Mouse (Mus musculus): ENCODE data around the gene Anks6. TPM values are rescaled to one million over a fixed set of nuclear protein-coding genes. Genes with fewer than 3 reads are reported as not detected.
"Not testable (repeated sequence)": the region's sequence is repeated elsewhere in the genome, so short reads cannot be mapped to it uniquely, and the experiment has no call there.

Gene Anks6
- polyA plus RNA-seq, 1 experiment from 2014 or later, result 4.8 TPM

DNA sequence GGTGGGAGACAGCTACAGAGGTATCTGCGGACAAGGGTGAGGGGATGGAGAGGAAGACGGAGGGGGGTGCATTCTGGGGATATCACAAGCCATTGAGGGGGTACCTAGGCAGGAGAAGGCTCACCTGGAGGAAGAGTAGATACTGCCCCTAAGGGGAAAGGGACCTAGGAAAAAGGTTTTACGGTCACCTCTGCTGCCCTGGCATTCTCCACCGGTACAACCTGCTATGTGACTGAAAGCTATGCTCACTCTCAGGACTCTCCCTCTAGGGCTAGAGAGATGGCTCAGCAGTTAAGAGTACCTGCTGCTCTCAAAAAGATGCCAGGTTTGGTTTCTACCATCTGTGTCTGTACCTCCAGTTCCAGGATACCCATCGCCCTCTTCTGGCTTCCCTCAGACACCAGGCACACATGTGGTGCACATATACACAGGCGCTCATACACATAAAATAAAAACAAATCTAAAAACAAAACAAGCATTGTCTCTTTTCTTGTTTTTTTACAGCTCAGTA lies 1.6 kb downstream of the Anks6 start:
- H3K27ac ChIP-seq (ENCODE audit: low read depth), result no peak overlapping the region
- 95% methylated on average over 6 of the region's 6 CpGs for WGBS
- H3K4me2 ChIP-seq, result no peak overlapping the region
- ATAC-seq (ENCODE audit: insufficient read depth) (no peak), DNase-seq (no peak)
- no peak for TF ChIP-seq CTCF (IDR thresholded peaks at IDR 0.05; ENCODE audit: low read depth)
- no peaks in the 10 kb centered on the region; the same call in 1 of the 2 replicates for H3K9me3 ChIP-seq (ENCODE audit: low read depth, low read length)
- peaks cover 20% of the 10 kb centered on the region for H3K27me3 ChIP-seq (ENCODE audit: insufficient read depth, low read length)
- no peaks in the 10 kb centered on the region for H3K36me3 ChIP-seq (ENCODE audit: insufficient read depth)
- no peak overlapping the region for H3K9ac ChIP-seq
- no peaks in the 10 kb centered on the region; the same call in 1 of the 2 replicates for H3K4me1 ChIP-seq (ENCODE audit: insufficient read depth)
- H3K4me3 ChIP-seq (ENCODE audit: low read depth, low read length), result no peak overlapping the region

GRCm38 (mm10) chr4:47055170-47055569 lies 2.1 kb downstream of the Anks6 start:
- not testable (repeated sequence) for H3K27ac ChIP-seq (ENCODE audit: low read depth); H3K4me3 ChIP-seq (ENCODE audit: low read depth, low read length); H3K4me2 ChIP-seq; H3K9me3 ChIP-seq (ENCODE audit: low read depth, low read length); ATAC-seq (ENCODE audit: insufficient read depth); H3K4me1 ChIP-seq (ENCODE audit: insufficient read depth); H3K9ac ChIP-seq; H3K36me3 ChIP-seq (ENCODE audit: insufficient read depth); DNase-seq
- 91% methylated on average over 9 of the region's 9 CpGs for WGBS
- peaks cover 20% of the 10 kb centered on the region for H3K27me3 ChIP-seq (ENCODE audit: insufficient read depth, low read length)

GRCm38 (mm10) chr4:47051905-47052304 lies 5.3 kb downstream of the Anks6 start:
- H3K9ac ChIP-seq, result no peak overlapping the region
- H3K36me3 ChIP-seq (ENCODE audit: insufficient read depth), result no peaks in the 10 kb centered on the region
- no peak overlapping the region for H3K27ac ChIP-seq (ENCODE audit: low read depth)
- DNase-seq (no peak), ATAC-seq (ENCODE audit: insufficient read depth) (no peak)
- H3K9me3 ChIP-seq (ENCODE audit: low read depth, low read length), result no peaks in the 10 kb centered on the region; the same call in 1 of the 2 replicates
- no peak overlapping the region for H3K4me2 ChIP-seq
- H3K27me3 ChIP-seq (ENCODE audit: insufficient read depth, low read length), result peaks cover 13% of the 10 kb centered on the region
- H3K4me1 ChIP-seq (ENCODE audit: insufficient read depth), result no peaks in the 10 kb centered on the region; the same call in 1 of the 2 replicates
- WGBS, result 37% methylated on average over 9 of the region's 9 CpGs
- TF ChIP-seq CTCF (IDR thresholded peaks at IDR 0.05; ENCODE audit: low read depth), result no peak
- H3K4me3 ChIP-seq (ENCODE audit: low read depth, low read length), result no peak overlapping the region

DNA sequence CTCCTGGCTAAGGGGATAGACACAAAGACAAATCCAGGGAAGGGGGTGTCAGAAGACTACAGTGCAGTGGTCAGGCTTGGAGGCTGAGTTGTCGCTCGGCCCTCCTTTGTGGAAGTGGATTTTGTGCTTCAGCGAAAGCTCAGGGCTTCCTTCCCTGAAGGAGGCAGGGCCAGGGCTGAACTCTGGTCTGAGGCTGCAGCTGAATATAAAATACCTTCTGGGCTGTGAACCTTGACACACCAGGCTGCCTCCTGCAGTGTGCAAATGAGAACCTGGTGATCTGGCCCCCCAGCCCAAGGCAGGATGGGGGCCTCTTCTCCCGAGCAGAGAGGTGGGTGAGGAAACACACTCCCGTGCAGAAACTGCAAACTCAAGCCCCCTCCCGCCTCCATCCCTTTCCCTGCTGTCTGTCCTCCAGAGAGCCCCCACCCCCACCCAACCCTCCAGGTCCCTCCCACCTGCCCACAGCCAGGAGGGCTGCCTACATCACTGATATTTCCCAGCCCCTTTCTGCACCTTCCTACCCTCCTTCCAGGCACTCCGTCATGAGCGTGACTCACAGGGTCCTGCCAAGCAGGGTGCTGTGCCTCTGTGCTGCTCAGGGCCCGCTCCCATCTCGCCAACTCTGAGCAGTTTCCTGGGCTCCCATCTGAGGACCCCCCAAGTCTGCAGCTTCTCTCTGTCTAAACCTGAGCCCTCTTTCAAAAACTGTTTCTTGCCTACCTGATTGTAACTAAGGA lies 6.4 kb downstream of the Anks6 start:
- Histone ChIP-seq H3K9me3 (ENCODE audit: low read depth, low read length) (no peaks in the 10 kb centered on the region), H3K4me3 (ENCODE audit: low read depth, low read length) (no peak overlapping the region), H3K27me3 (ENCODE audit: insufficient read depth, low read length) (peaks cover 9% of the 10 kb centered on the region; the same call in 1 of the 2 replicates), H3K4me1 (ENCODE audit: insufficient read depth) (no peaks in the 10 kb centered on the region), H3K36me3 (ENCODE audit: insufficient read depth) (no peaks in the 10 kb centered on the region), H3K27ac (ENCODE audit: low read depth) (no peak overlapping the region), H3K4me2 (no peak overlapping the region), H3K9ac (no peak overlapping the region)
- WGBS, result 20% methylated on average over 10 of the region's 10 CpGs
- no peak for TF ChIP-seq CTCF (IDR thresholded peaks at IDR 0.05; ENCODE audit: low read depth)
- ATAC-seq (ENCODE audit: insufficient read depth), result peak; percentile 50
- DNase-seq, result no peak

GRCm38 (mm10) chr4:47050167-47050566 lies 7.1 kb downstream of the Anks6 start:
- 0% methylated on average over 1 of the region's 1 CpGs for WGBS
- no peak overlapping the region for H3K9ac ChIP-seq
- H3K36me3 ChIP-seq (ENCODE audit: insufficient read depth), result no peaks in the 10 kb centered on the region
- H3K27me3 ChIP-seq (ENCODE audit: insufficient read depth, low read length), result peaks cover 9% of the 10 kb centered on the region; the same call in 1 of the 2 replicates
- H3K9me3 ChIP-seq (ENCODE audit: low read depth, low read length), result no peaks in the 10 kb centered on the region
- no peaks in the 10 kb centered on the region for H3K4me1 ChIP-seq (ENCODE audit: insufficient read depth)
- DNase-seq (peak; percentile 90), ATAC-seq (ENCODE audit: insufficient read depth) (peak; percentile 63)
- peak; percentile 98 for TF ChIP-seq CTCF (IDR thresholded peaks at IDR 0.05; ENCODE audit: low read depth)
- H3K4me2 ChIP-seq, result no peak overlapping the region
- no peak overlapping the region for H3K27ac ChIP-seq (ENCODE audit: low read depth)
- H3K4me3 ChIP-seq (ENCODE audit: low read depth, low read length), result no peak overlapping the region

DNA sequence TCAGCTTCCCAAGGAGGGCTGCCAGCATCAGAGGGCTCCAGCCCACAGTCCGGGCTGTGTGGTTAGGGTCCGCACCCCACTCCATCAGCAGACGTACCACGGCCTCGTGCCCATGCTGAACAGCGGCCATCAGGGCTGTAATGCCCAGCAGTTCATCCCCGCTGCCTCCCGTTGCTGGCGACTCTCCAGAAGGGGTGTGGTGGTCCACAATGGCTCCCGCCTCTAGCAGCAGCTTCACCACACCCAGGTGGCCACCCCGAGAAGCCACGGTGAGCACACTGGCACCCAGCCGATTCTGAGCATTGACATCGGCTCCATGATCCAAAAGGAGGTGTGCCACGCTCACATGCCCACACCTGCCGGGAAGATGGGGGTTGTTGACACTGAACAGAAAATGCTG lies 8.0 kb downstream of the Anks6 start:
- H3K27ac ChIP-seq (ENCODE audit: low read depth), result no peak overlapping the region
- no peak for TF ChIP-seq CTCF (IDR thresholded peaks at IDR 0.05; ENCODE audit: low read depth)
- ATAC-seq (ENCODE audit: insufficient read depth) (no peak), DNase-seq (no peak)
- H3K4me2 ChIP-seq, result no peak overlapping the region
- 89% methylated on average over 16 of the region's 16 CpGs for WGBS
- H3K36me3 ChIP-seq (ENCODE audit: insufficient read depth), result no peaks in the 10 kb centered on the region
- no peak overlapping the region for H3K9ac ChIP-seq
- H3K27me3 ChIP-seq (ENCODE audit: insufficient read depth, low read length), result peaks cover 9% of the 10 kb centered on the region; the same call in 1 of the 2 replicates
- H3K4me3 ChIP-seq (ENCODE audit: low read depth, low read length), result no peak overlapping the region
- H3K4me1 ChIP-seq (ENCODE audit: insufficient read depth), result no peaks in the 10 kb centered on the region
- no peaks in the 10 kb centered on the region for H3K9me3 ChIP-seq (ENCODE audit: low read depth, low read length)

DNA sequence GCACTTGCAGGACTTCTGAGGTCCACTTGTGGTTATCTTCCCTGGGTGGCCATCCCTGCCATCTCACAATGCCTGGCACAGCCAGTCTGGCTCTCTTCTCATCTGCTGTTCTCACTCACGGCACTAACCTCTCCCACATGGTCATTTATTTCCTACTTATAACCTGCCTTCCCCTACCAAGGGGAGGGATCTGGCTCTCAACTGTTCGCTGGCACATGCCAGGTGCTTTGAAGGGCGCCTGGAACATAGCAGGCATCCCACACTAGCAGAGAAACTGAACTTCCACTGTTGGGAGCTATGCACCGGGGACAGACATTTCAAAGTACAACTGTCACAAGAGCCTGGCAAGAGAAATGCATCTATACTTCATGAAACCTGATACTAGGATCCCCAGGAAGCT lies 9.5 kb downstream of the Anks6 start:
- Histone ChIP-seq H3K4me3 (ENCODE audit: low read depth, low read length) (no peak overlapping the region), H3K27me3 (ENCODE audit: insufficient read depth, low read length) (peaks cover 3% of the 10 kb centered on the region; the same call in 1 of the 2 replicates), H3K27ac (ENCODE audit: low read depth) (no peak overlapping the region), H3K9ac (no peak overlapping the region), H3K4me1 (ENCODE audit: insufficient read depth) (no peaks in the 10 kb centered on the region), H3K36me3 (ENCODE audit: insufficient read depth) (no peaks in the 10 kb centered on the region), H3K9me3 (ENCODE audit: low read depth, low read length) (no peaks in the 10 kb centered on the region), H3K4me2 (no peak overlapping the region)
- 54% methylated on average over 4 of the region's 4 CpGs for WGBS
- DNase-seq (no peak), ATAC-seq (ENCODE audit: insufficient read depth) (no peak)
- TF ChIP-seq CTCF (IDR thresholded peaks at IDR 0.05; ENCODE audit: low read depth), result no peak
